Mouse (Mus musculus) liver, postnatal 0 days (tissue): ENCODE measurements around the gene Duox1.

ENCODE experiments used
- CTCF ChIP-seq: sonication (generic); IDR thresholded peaks from 2 replicates; pipeline ENCODE4 v1.5.1; 2016; ENCODE audit warnings: antibody characterized with exemption, low read depth
- EP300 ChIP-seq: IDR thresholded peaks from 2 replicates; pipeline ENCODE4 v1.6.1; 2016; ENCODE audit warnings: antibody characterized with exemption, low read depth, mild to moderate bottlenecking

DNA sequence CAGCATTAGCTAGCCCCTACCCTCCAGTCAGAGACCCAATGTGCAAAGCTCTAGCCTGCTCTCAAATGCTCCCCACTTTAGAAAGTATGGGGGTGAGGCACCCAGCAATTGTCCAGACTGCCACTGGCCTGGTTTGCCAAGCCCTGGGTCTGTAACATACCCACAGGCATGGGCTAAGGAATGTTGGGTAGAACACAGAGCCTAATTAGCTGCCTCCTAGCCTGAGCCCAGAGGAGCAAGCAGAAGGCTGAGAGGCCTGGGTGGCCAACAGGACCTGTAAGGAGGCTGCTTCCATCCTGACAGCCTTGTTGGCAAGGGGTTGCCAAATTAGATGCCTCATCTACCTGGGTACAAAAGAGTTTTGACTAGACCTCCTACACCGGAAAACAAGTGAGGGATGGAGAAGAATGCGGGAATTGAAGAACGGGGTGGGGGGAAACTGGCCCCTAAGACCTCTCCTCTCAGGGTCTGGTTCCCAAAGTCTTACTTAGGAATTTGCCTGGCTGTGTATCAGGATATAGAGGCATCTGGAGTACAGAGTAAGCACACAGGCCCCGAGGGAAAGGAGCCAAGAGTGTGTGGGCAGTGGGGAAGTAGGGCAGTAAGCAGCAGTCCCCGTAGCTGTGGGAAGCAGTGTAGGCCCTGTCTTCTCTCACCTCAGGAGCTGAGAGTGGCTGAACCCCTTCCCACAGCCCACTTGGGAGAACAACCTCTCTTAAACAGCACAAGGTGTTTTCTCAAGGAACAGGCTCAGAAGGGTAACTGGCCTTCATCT is 35.9 kb downstream of the Duox1 start:
- TF ChIP-seq CTCF (no peak), EP300 (no peak)
